Mouse (Mus musculus) forebrain, embryonic 15.5 days (tissue): ENCODE measurements around the gene 1190002N15Rik. TPM values are rescaled to one million over a fixed set of nuclear protein-coding genes. Genes with fewer than 3 reads are reported as not detected.

Experiments
- ATAC-seq: fragments of 200-750 bp; cut with Nextera tagmentation; replicated peaks from 2 replicates; pipeline ENCODE4 v1.8.0; 2017; ENCODE audit warnings: mild to moderate bottlenecking, moderate TSS enrichment, moderate library complexity
- H3K27ac ChIP-seq: fragments of 300-500 bp; sonication (generic); replicated peaks from 2 replicates; pipeline ENCODE4 v1.5.1; 2015; ENCODE audit warnings: mild to moderate bottlenecking, inconsistent platforms
- H3K27me3 ChIP-seq: fragments of 300-500 bp; sonication (generic); 2 replicates; pipeline ENCODE4 v1.6.1; 2015; ENCODE audit warnings: inconsistent platforms
- H3K36me3 ChIP-seq: fragments of 300-500 bp; sonication (generic); 2 replicates; pipeline ENCODE4 v1.6.1; 2015; ENCODE audit warnings: mild to moderate bottlenecking, inconsistent platforms
- H3K4me1 ChIP-seq: fragments of 300-500 bp; sonication (generic); 2 replicates; pipeline ENCODE4 v1.6.1; 2015; ENCODE audit warnings: inconsistent platforms
- H3K4me2 ChIP-seq: fragments of 300-500 bp; sonication (generic); replicated peaks from 2 replicates; pipeline ENCODE4 v1.6.1; 2015; ENCODE audit warnings: mild to moderate bottlenecking, inconsistent platforms
- H3K4me3 ChIP-seq: fragments of 300-500 bp; sonication (generic); 2 replicates; pipeline ENCODE4 v1.5.1; 2015; ENCODE audit warnings: mild to moderate bottlenecking, inconsistent platforms
- H3K9ac ChIP-seq: fragments of 300-500 bp; sonication (generic); replicated peaks from 2 replicates; pipeline ENCODE4 v1.6.1; 2015; ENCODE audit warnings: mild to moderate bottlenecking, inconsistent platforms
- H3K9me3 ChIP-seq: fragments of 300-500 bp; sonication (generic); 2 replicates; pipeline ENCODE4 v1.6.1; 2016; ENCODE audit warnings: inconsistent platforms
- WGBS: fragments of 180-500 bp; shearing (Covaris S2); methylation state at CpG from one replicate; pipeline ENCODE4 v1.1.7; 2015; ENCODE audit warnings: mixed read lengths; 5-methylcytosine and 5-hydroxymethylcytosine counted together
- polyA plus RNA-seq: library from polyadenylated mRNA; unstranded; fragments of >200 nt; fragmentation: Nextera tagmentation; extraction: Ambion mirVana; gene quantifications from 2 replicates; pipeline ENCODE4 v1.2.1, GENCODE M21; 2015

The 1190002N15Rik gene
- polyA plus RNA-seq, 1 experiment from 2014 or later, result 8.3 TPM

- Histone ChIP-seq H3K4me3 (no peak overlapping the region), H3K27ac (no peak overlapping the region), H3K36me3 (no peaks in the 10 kb centered on the region), H3K9ac (no peak overlapping the region), H3K4me1 (no peaks in the 10 kb centered on the region), H3K9me3 (no peaks in the 10 kb centered on the region), H3K4me2 (no peak overlapping the region), H3K27me3 (no peaks in the 10 kb centered on the region)
- WGBS, result 91% methylated on average over 8 of the region's 8 CpGs
- no peak for ATAC-seq
Observed at GRCm38 (mm10) chr9:94512246-94512645, 25.6 kb downstream of the 1190002N15Rik start.

DNA sequence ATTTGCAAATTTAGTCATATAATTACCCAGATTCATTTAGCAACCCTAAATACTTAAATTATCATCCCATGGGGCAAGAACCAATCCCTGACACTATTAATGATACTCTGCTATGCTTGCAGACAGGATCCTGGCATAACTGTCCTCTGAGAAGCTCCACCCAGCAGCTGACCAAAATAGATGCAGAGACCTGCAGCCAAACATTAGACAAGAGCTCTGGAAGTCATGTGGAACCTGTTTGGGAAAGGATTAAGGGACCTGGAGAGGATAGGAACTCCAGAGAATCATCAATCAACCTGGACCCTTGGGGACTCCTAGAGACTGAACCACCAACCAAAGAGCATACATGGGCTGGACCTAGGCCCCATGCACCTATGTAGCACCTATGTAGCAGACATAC, 26.7 kb downstream of the 1190002N15Rik start:
- Histone ChIP-seq H3K27me3 (no peaks in the 10 kb centered on the region), H3K9me3 (no peaks in the 10 kb centered on the region), H3K4me2 (no peak overlapping the region), H3K9ac (no peak overlapping the region), H3K27ac (no peak overlapping the region), H3K4me3 (no peak overlapping the region), H3K4me1 (no peaks in the 10 kb centered on the region), H3K36me3 (no peaks in the 10 kb centered on the region)
- ATAC-seq, result no peak

GRCm38 (mm10) chr9:94506980-94507379, 30.9 kb downstream of the 1190002N15Rik start:
- Histone ChIP-seq H3K4me1 (no peaks in the 10 kb centered on the region), H3K27me3 (no peaks in the 10 kb centered on the region), H3K9ac (no peak overlapping the region), H3K36me3 (no peaks in the 10 kb centered on the region), H3K27ac (no peak overlapping the region), H3K9me3 (no peaks in the 10 kb centered on the region), H3K4me2 (no peak overlapping the region), H3K4me3 (no peak overlapping the region)
- 84% methylated on average over 1 of the region's 1 CpGs for WGBS
- no peak for ATAC-seq

DNA sequence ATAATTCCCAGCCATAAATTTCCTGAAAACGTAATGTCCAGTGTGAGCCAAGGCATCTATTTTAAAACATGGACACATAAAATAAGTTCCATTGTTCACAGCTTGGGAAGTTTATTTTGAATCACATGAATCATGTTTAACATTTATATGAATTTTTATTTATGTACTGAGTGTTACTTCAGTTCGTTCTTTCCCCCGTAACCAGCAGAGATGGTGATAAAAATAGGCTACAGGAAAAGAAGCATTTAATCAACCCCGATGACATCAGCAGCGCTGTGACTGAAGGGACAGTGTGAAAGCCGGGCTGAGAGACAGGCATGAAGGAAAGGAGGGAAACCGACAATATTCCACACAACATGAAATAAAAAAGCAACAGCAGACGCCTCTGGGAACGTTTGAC, 46.4 kb downstream of the 1190002N15Rik start:
- H3K4me1 ChIP-seq, result no peaks in the 10 kb centered on the region
- no peaks in the 10 kb centered on the region for H3K36me3 ChIP-seq
- no peak overlapping the region for H3K4me2 ChIP-seq
- H3K4me3 ChIP-seq, result no peak overlapping the region
- no peak overlapping the region for H3K9ac ChIP-seq
- H3K27me3 ChIP-seq, result no peaks in the 10 kb centered on the region
- 87% methylated on average over 9 of the region's 9 CpGs for WGBS
- H3K9me3 ChIP-seq, result no peaks in the 10 kb centered on the region
- no peak for ATAC-seq
- H3K27ac ChIP-seq, result no peak overlapping the region

DNA sequence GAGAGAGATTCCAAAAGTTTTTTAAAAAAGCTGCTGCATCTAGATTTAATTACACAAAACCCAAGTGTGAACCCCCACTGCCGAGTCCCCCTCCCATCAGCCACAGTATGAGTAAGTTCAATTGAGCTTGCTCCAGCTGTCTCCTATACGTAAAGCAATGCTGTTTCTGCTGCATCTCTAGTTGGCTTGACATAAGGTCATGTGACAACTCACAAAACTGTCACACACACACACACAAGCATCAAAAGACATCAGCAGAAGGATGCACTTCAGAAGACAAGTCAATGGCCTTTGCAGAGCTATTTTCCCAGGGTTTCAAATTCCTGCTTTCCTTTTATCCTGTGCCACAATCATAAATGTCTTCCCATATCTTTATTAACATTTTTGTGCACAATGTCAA, 49.9 kb downstream of the 1190002N15Rik start:
- Histone ChIP-seq H3K4me2 (no peak overlapping the region), H3K9me3 (no peaks in the 10 kb centered on the region), H3K4me1 (no peaks in the 10 kb centered on the region), H3K36me3 (no peaks in the 10 kb centered on the region), H3K4me3 (no peak overlapping the region), H3K27ac (no peak overlapping the region), H3K9ac (no peak overlapping the region), H3K27me3 (no peaks in the 10 kb centered on the region)
- ATAC-seq, result no peak
- WGBS, result 71% methylated on average over 2 of the region's 2 CpGs

- Histone ChIP-seq H3K9ac (no peak overlapping the region), H3K27me3 (no peaks in the 10 kb centered on the region), H3K4me2 (no peak overlapping the region), H3K9me3 (no peaks in the 10 kb centered on the region), H3K27ac (no peak overlapping the region; the same call in 1 of the 2 replicates), H3K4me3 (no peak overlapping the region), H3K36me3 (no peaks in the 10 kb centered on the region), H3K4me1 (peaks cover 9% of the 10 kb centered on the region)
- 55% methylated on average over 6 of the region's 6 CpGs for WGBS
- no peak for ATAC-seq
Observed at GRCm38 (mm10) chr9:94483291-94483879, 54.5 kb downstream of the 1190002N15Rik start.

GRCm38 (mm10) chr9:94482215-94482975, 55.5 kb downstream of the 1190002N15Rik start:
- Histone ChIP-seq H3K4me2 (no peak overlapping the region), H3K9me3 (no peaks in the 10 kb centered on the region), H3K4me3 (no peak overlapping the region), H3K36me3 (no peaks in the 10 kb centered on the region), H3K27me3 (no peaks in the 10 kb centered on the region), H3K4me1 (peaks cover 9% of the 10 kb centered on the region), H3K27ac (no peak overlapping the region; the same call in 1 of the 2 replicates), H3K9ac (no peak overlapping the region)
- peak; percentile 94 for ATAC-seq
- 36% methylated on average over 10 of the region's 10 CpGs for WGBS

GRCm38 (mm10) chr9:94481057-94481456, 56.8 kb downstream of the 1190002N15Rik start:
- H3K4me3 ChIP-seq, result no peak overlapping the region
- H3K4me2 ChIP-seq, result no peak overlapping the region
- H3K27me3 ChIP-seq, result no peaks in the 10 kb centered on the region
- 82% methylated on average over 16 of the region's 16 CpGs for WGBS
- H3K4me1 ChIP-seq, result peaks cover 9% of the 10 kb centered on the region
- H3K9ac ChIP-seq, result no peak overlapping the region
- no peak overlapping the region for H3K27ac ChIP-seq
- H3K36me3 ChIP-seq, result no peaks in the 10 kb centered on the region
- ATAC-seq, result no peak
- no peaks in the 10 kb centered on the region for H3K9me3 ChIP-seq

DNA sequence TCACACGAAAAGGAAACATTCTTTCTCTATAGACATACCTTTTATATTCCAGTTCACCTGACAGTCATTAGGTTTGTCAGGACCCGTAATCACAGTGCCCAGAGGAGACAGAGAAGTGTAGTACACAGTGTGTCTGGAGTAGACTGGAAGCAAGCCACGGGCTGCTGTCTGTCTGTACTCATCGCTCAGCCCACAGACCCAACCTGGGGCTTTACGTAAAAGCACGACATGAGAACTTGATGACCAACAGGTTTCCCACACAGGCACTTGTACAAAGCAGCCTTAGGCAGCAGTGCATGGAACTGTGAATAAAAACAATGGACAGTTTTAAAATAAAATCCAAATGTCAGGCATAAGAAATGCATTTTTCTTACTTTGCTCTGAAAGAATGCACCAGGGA, 58.5 kb downstream of the 1190002N15Rik start:
- no peak overlapping the region for H3K9ac ChIP-seq
- no peaks in the 10 kb centered on the region for H3K27me3 ChIP-seq
- no peaks in the 10 kb centered on the region for H3K36me3 ChIP-seq
- no peaks in the 10 kb centered on the region for H3K9me3 ChIP-seq
- 94% methylated on average over 6 of the region's 6 CpGs for WGBS
- no peak overlapping the region for H3K4me2 ChIP-seq
- ATAC-seq, result no peak
- no peak overlapping the region for H3K4me3 ChIP-seq
- H3K4me1 ChIP-seq, result peaks cover 9% of the 10 kb centered on the region
- H3K27ac ChIP-seq, result no peak overlapping the region

- Histone ChIP-seq H3K9me3 (no peaks in the 10 kb centered on the region), H3K4me1 (peaks cover 9% of the 10 kb centered on the region), H3K36me3 (no peaks in the 10 kb centered on the region), H3K4me3 (no peak overlapping the region), H3K9ac (no peak overlapping the region), H3K27ac (no peak overlapping the region), H3K4me2 (no peak overlapping the region), H3K27me3 (no peaks in the 10 kb centered on the region)
- no peak for ATAC-seq
- 90% methylated on average over 6 of the region's 6 CpGs for WGBS
Observed at GRCm38 (mm10) chr9:94478954-94479353, 58.9 kb downstream of the 1190002N15Rik start.

GRCm38 (mm10) chr9:94475973-94476372, 61.9 kb downstream of the 1190002N15Rik start:
- Histone ChIP-seq H3K4me3 (no peak overlapping the region), H3K9ac (no peak overlapping the region), H3K9me3 (no peaks in the 10 kb centered on the region), H3K36me3 (no peaks in the 10 kb centered on the region), H3K27me3 (no peaks in the 10 kb centered on the region), H3K4me2 (no peak overlapping the region), H3K4me1 (no peaks in the 10 kb centered on the region), H3K27ac (no peak overlapping the region)
- 93% methylated on average over 1 of the region's 1 CpGs for WGBS
- ATAC-seq, result no peak

- no peak overlapping the region for H3K9ac ChIP-seq
- H3K36me3 ChIP-seq, result no peaks in the 10 kb centered on the region
- H3K4me1 ChIP-seq, result no peaks in the 10 kb centered on the region
- ATAC-seq, result no peak
- no peak overlapping the region for H3K4me3 ChIP-seq
- H3K27ac ChIP-seq, result no peak overlapping the region
- no peaks in the 10 kb centered on the region for H3K9me3 ChIP-seq
- H3K27me3 ChIP-seq, result no peaks in the 10 kb centered on the region
- no peak overlapping the region for H3K4me2 ChIP-seq
- WGBS, result 83% methylated on average over 7 of the region's 7 CpGs
Observed at GRCm38 (mm10) chr9:94473898-94474297, 64.0 kb downstream of the 1190002N15Rik start.
